Mouse (Mus musculus): ENCODE measurements at regions not wholly inside any gene's neighbourhood (a gene's known extent, or its start where the extent isn't known, plus 50 kb on each side); places are given as distances from the start of the nearest gene placed in this dataset.

GRCm38 (mm10) chr17:60830498-60830897 lies 1817.3 kb upstream of the Nudt12 start:
- no peak for DNase-seq (ENCODE audit: low spot score)
- no peaks in the 10 kb centered on the region for H3K36me3 ChIP-seq (ENCODE audit: control insufficient read depth, insufficient read depth, low read length)
- no peak overlapping the region for H3K9ac ChIP-seq (ENCODE audit: low read depth, low read length, severe bottlenecking)
- H3K4me1 ChIP-seq (ENCODE audit: control insufficient read depth, insufficient read depth, low read length): no peaks in the 10 kb centered on the region
- WGBS: 87% methylated on average over 2 of the region's 2 CpGs
- H3K4me3 ChIP-seq (replicated peaks; ENCODE audit: low read length): no peak overlapping the region
- no peak overlapping the region for H3K4me2 ChIP-seq (replicated peaks; ENCODE audit: low read depth, low read length, severe bottlenecking)
- ATAC-seq (ENCODE audit: low FRiP score, low read depth): no peak
- H3K27me3 ChIP-seq (ENCODE audit: control insufficient read depth, insufficient read depth, low read length): no peaks in the 10 kb centered on the region
- TF ChIP-seq POLR2A (IDR thresholded peaks at IDR 0.05; ENCODE audit: borderline replicate concordance, extremely low read depth, insufficient read depth, insufficient read length): no peak
- no peak overlapping the region for H3K27ac ChIP-seq (replicated peaks; ENCODE audit: low read depth, low read length)
- no peaks in the 10 kb centered on the region for H3K9me3 ChIP-seq (ENCODE audit: control insufficient read depth, low read length)

GRCm38 (mm10) chr17:60804715-60805449 lies 1791.7 kb upstream of the Nudt12 start:
- no peak overlapping the region for H3K4me2 ChIP-seq (replicated peaks; ENCODE audit: low read depth, low read length, severe bottlenecking)
- H3K4me3 ChIP-seq (replicated peaks; ENCODE audit: low read length): no peak overlapping the region
- no peaks in the 10 kb centered on the region for H3K27me3 ChIP-seq (ENCODE audit: control insufficient read depth, insufficient read depth, low read length)
- WGBS: 78% methylated on average over 8 of the region's 8 CpGs
- H3K9me3 ChIP-seq (ENCODE audit: control insufficient read depth, low read length): no peaks in the 10 kb centered on the region
- no peak for TF ChIP-seq POLR2A (IDR thresholded peaks at IDR 0.05; ENCODE audit: borderline replicate concordance, extremely low read depth, insufficient read depth, insufficient read length)
- ATAC-seq (ENCODE audit: low FRiP score, low read depth) (no peak), DNase-seq (ENCODE audit: low spot score) (no peak)
- no peaks in the 10 kb centered on the region for H3K36me3 ChIP-seq (ENCODE audit: control insufficient read depth, insufficient read depth, low read length)
- H3K27ac ChIP-seq (replicated peaks; ENCODE audit: low read depth, low read length): no peak overlapping the region
- H3K4me1 ChIP-seq (ENCODE audit: control insufficient read depth, insufficient read depth, low read length): no peaks in the 10 kb centered on the region
- no peak overlapping the region for H3K9ac ChIP-seq (ENCODE audit: low read depth, low read length, severe bottlenecking)

GRCm38 (mm10) chr17:60762270-60762669 lies 1749.1 kb upstream of the Nudt12 start:
- H3K27ac ChIP-seq (replicated peaks; ENCODE audit: low read depth, low read length): no peak overlapping the region
- no peaks in the 10 kb centered on the region for H3K36me3 ChIP-seq (ENCODE audit: control insufficient read depth, insufficient read depth, low read length)
- H3K4me2 ChIP-seq (replicated peaks; ENCODE audit: low read depth, low read length, severe bottlenecking): no peak overlapping the region
- H3K9me3 ChIP-seq (ENCODE audit: control insufficient read depth, low read length): no peaks in the 10 kb centered on the region
- no peak overlapping the region for H3K9ac ChIP-seq (ENCODE audit: low read depth, low read length, severe bottlenecking)
- ATAC-seq (ENCODE audit: low FRiP score, low read depth) (no peak), DNase-seq (ENCODE audit: low spot score) (no peak)
- 83% methylated on average over 2 of the region's 2 CpGs for WGBS
- H3K4me1 ChIP-seq (ENCODE audit: control insufficient read depth, insufficient read depth, low read length): no peaks in the 10 kb centered on the region
- H3K4me3 ChIP-seq (replicated peaks; ENCODE audit: low read length): no peak overlapping the region
- no peak for TF ChIP-seq POLR2A (IDR thresholded peaks at IDR 0.05; ENCODE audit: borderline replicate concordance, extremely low read depth, insufficient read depth, insufficient read length)
- no peaks in the 10 kb centered on the region for H3K27me3 ChIP-seq (ENCODE audit: control insufficient read depth, insufficient read depth, low read length)

- Histone ChIP-seq H3K4me3 (replicated peaks; ENCODE audit: low read length) (no peak overlapping the region), H3K27ac (replicated peaks; ENCODE audit: low read depth, low read length) (no peak overlapping the region), H3K36me3 (ENCODE audit: control insufficient read depth, insufficient read depth, low read length) (no peaks in the 10 kb centered on the region), H3K9ac (ENCODE audit: low read depth, low read length, severe bottlenecking) (no peak overlapping the region), H3K4me1 (ENCODE audit: control insufficient read depth, insufficient read depth, low read length) (no peaks in the 10 kb centered on the region), H3K9me3 (ENCODE audit: control insufficient read depth, low read length) (no peaks in the 10 kb centered on the region), H3K27me3 (ENCODE audit: control insufficient read depth, insufficient read depth, low read length) (no peaks in the 10 kb centered on the region), H3K4me2 (replicated peaks; ENCODE audit: low read depth, low read length, severe bottlenecking) (no peak overlapping the region)
- no peak for TF ChIP-seq POLR2A (IDR thresholded peaks at IDR 0.05; ENCODE audit: borderline replicate concordance, extremely low read depth, insufficient read depth, insufficient read length)
- DNase-seq (ENCODE audit: low spot score) (no peak), ATAC-seq (ENCODE audit: low FRiP score, low read depth) (no peak)
These were observed 1747.9 kb upstream of the Nudt12 start for GRCm38 (mm10) chr17:60761100-60761499.

- no peak for TF ChIP-seq POLR2A (IDR thresholded peaks at IDR 0.05; ENCODE audit: borderline replicate concordance, extremely low read depth, insufficient read depth, insufficient read length)
- ATAC-seq (ENCODE audit: low FRiP score, low read depth) (no peak), DNase-seq (ENCODE audit: low spot score) (no peak)
- H3K4me2 ChIP-seq (replicated peaks; ENCODE audit: low read depth, low read length, severe bottlenecking): no peak overlapping the region
- H3K9ac ChIP-seq (ENCODE audit: low read depth, low read length, severe bottlenecking): no peak overlapping the region
- no peaks in the 10 kb centered on the region for H3K36me3 ChIP-seq (ENCODE audit: control insufficient read depth, insufficient read depth, low read length)
- no peak overlapping the region for H3K27ac ChIP-seq (replicated peaks; ENCODE audit: low read depth, low read length)
- WGBS: 62% methylated on average over 1 of the region's 1 CpGs
- no peaks in the 10 kb centered on the region for H3K9me3 ChIP-seq (ENCODE audit: control insufficient read depth, low read length)
- no peaks in the 10 kb centered on the region for H3K4me1 ChIP-seq (ENCODE audit: control insufficient read depth, insufficient read depth, low read length)
- H3K4me3 ChIP-seq (replicated peaks; ENCODE audit: low read length): no peak overlapping the region
- H3K27me3 ChIP-seq (ENCODE audit: control insufficient read depth, insufficient read depth, low read length): no peaks in the 10 kb centered on the region
These were observed 1729.7 kb upstream of the Nudt12 start for GRCm38 (mm10) chr17:60742856-60743255.

Measured in limb, embryonic 14.5 days (tissue).